Mouse (Mus musculus) midbrain, postnatal 0 days (tissue): ENCODE results near the gene Abhd12b. TPM values are rescaled to one million over a fixed set of nuclear protein-coding genes. Genes with fewer than 3 reads are reported as not detected.

Experiments used
- ATAC-seq: fragments of 200-750 bp; cut with Nextera tagmentation; 2 replicates; pipeline ENCODE4 v1.8.0; 2017; ENCODE audit warnings: moderate number of reproducible peaks, mild to moderate bottlenecking, moderate TSS enrichment, moderate library complexity; ENCODE audit not compliant: low FRiP score
- DNase-seq: peaks from one replicate; pipeline ENCODE4 v3.0.0-alpha.2; 2015; ENCODE audit warnings: low spot score
- H3K27ac ChIP-seq: fragments of 300-500 bp; sonication (generic); 2 replicates; pipeline ENCODE4 v1.5.1; 2014; ENCODE audit warnings: low read depth, mild to moderate bottlenecking, low read length, mixed read lengths
- H3K27me3 ChIP-seq: fragments of 300-500 bp; sonication (generic); 2 replicates; pipeline ENCODE4 v1.6.1; 2014; ENCODE audit warnings: low read length, control low read depth, mixed read lengths; ENCODE audit not compliant: insufficient read depth
- H3K36me3 ChIP-seq: fragments of 300-500 bp; sonication (generic); 2 replicates; pipeline ENCODE4 v1.6.1; 2014; ENCODE audit warnings: low read length, control low read depth, mixed read lengths; ENCODE audit not compliant: insufficient read depth
- H3K4me1 ChIP-seq: fragments of 300-500 bp; sonication (generic); 2 replicates; pipeline ENCODE4 v1.6.1; 2014; ENCODE audit warnings: mild to moderate bottlenecking, control low read depth, antibody characterized with exemption, low read length, mixed read lengths; ENCODE audit not compliant: insufficient read depth
- H3K4me2 ChIP-seq: fragments of 300-500 bp; sonication (generic); 2 replicates; pipeline ENCODE4 v1.6.1; 2014; ENCODE audit warnings: low read depth, mild to moderate bottlenecking, low read length, mixed read lengths; ENCODE audit not compliant: poor library complexity, severe bottlenecking
- H3K4me3 ChIP-seq: fragments of 300-500 bp; sonication (generic); 2 replicates; pipeline ENCODE4 v1.5.1; 2014; ENCODE audit warnings: low read depth, mild to moderate bottlenecking, low read length, moderate library complexity
- H3K9ac ChIP-seq: fragments of 300-500 bp; sonication (generic); replicated peaks from 2 replicates; pipeline ENCODE4 v1.6.1; 2014; ENCODE audit warnings: mild to moderate bottlenecking, low read length, moderate library complexity, mixed read lengths; ENCODE audit not compliant: poor library complexity, severe bottlenecking
- H3K9me3 ChIP-seq: fragments of 300-500 bp; sonication (generic); 2 replicates; pipeline ENCODE4 v1.6.1; 2016; ENCODE audit warnings: low read length, control low read depth
- CTCF ChIP-seq: IDR thresholded peaks from 2 replicates; pipeline ENCODE4 v1.5.1; 2016; ENCODE audit warnings: antibody characterized with exemption, mild to moderate bottlenecking
- WGBS: fragments of 180-500 bp; shearing (Covaris S2); extraction: QIAGEN DNeasy Blood & Tissue Kit; methylation state at CpG from one replicate; pipeline ENCODE4 v1.1.7; 2014; 5-methylcytosine and 5-hydroxymethylcytosine counted together
- polyA plus RNA-seq: library from polyadenylated mRNA; unstranded; fragments of >200 nt; fragmentation: Nextera tagmentation; extraction: Ambion mirVana; gene quantifications from 2 replicates; pipeline ENCODE4 v1.2.1, GENCODE M21; 2015
- total RNA-seq: library from RNA; depleted of rRNA; stranded (reverse); fragments of >200 nt; gene quantifications from 2 replicates; pipeline ENCODE4 v1.2.3, GENCODE M21; 2014

Gene Abhd12b
- total and polyA plus RNA-seq, 2 experiments from 2014 or later: 0.19 TPM; not detected in 1

DNA sequence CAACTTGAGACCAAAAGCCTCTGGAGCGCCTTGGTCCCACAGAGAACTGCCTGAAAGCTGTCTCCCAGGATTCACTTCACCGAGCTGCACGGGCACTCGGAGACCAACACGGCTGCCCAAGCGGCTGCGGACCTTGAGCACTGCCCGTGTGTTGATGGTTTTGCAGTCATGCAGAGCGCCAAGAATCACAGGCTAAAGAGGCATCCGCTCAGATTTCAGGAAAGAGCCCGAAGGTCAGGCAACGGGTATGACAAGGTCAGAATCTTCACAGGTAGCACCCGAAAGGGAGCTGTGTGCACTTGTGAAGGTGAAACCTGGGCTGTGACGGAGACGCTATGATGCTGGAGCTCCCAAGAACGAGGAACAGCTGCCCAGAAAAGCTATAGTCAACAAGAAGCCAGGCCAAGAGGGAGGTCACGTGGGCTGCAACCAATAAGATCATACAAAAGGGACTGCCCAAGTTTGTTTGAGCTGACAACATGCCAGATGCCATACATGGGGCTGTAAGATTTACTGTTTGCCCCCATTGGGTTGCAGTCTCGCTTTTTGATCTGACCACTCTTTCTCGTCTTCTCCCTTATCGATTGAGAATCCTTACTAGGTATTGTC, 19.2 kb upstream of the Abhd12b start:
- Histone ChIP-seq H3K9me3 (no peaks in the 10 kb centered on the region), H3K4me1 (no peaks in the 10 kb centered on the region; the same call in 1 of the 2 replicates), H3K27ac (no peak overlapping the region), H3K4me3 (no peak overlapping the region), H3K36me3 (no peaks in the 10 kb centered on the region), H3K9ac (no peak overlapping the region), H3K27me3 (no peaks in the 10 kb centered on the region), H3K4me2 (no peak overlapping the region)
- DNase-seq: no peak
- 92% methylated on average over 20 of the region's 20 CpGs for WGBS
- no peak for ATAC-seq
- no peak for TF ChIP-seq CTCF

- DNase-seq (no peak), ATAC-seq (no peak)
- Histone ChIP-seq H3K9ac (no peak overlapping the region), H3K4me3 (no peak overlapping the region), H3K27me3 (no peaks in the 10 kb centered on the region), H3K36me3 (no peaks in the 10 kb centered on the region), H3K27ac (no peak overlapping the region), H3K9me3 (no peaks in the 10 kb centered on the region), H3K4me2 (no peak overlapping the region), H3K4me1 (no peaks in the 10 kb centered on the region; the same call in 1 of the 2 replicates)
- no peak for TF ChIP-seq CTCF
- 38% methylated on average over 12 of the region's 12 CpGs for WGBS
Observed at GRCm38 (mm10) chr12:70136185-70136756, 17.7 kb upstream of the Abhd12b start.

DNA sequence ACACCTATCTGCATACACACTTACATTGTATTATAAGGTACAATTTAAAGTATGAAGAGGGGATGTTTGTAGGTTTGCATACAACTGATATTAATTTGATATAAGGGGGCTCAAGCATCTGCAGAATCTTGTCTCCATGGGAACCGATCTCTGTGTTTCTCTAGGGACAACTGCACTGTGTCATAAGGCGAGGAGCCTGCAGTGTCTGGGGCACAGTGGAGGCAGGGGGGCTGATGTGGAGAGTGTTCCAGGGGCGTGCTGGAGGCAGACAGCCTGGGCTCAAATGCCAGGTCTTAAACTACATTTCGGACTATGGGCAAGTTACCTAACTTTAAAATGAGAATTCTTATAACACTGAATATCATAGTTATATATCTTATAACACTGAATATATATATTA, 16.8 kb upstream of the Abhd12b start:
- WGBS: 58% methylated on average over 4 of the region's 4 CpGs

GRCm38 (mm10) chr12:70137626-70138025, 16.3 kb upstream of the Abhd12b start:
- H3K4me2 ChIP-seq: no peak overlapping the region
- no peak overlapping the region for H3K27ac ChIP-seq
- H3K36me3 ChIP-seq: no peaks in the 10 kb centered on the region
- no peak for TF ChIP-seq CTCF
- no peaks in the 10 kb centered on the region for H3K9me3 ChIP-seq
- DNase-seq (no peak), ATAC-seq (no peak)
- H3K27me3 ChIP-seq: no peaks in the 10 kb centered on the region
- no peaks in the 10 kb centered on the region; the same call in 1 of the 2 replicates for H3K4me1 ChIP-seq
- no peak overlapping the region for H3K9ac ChIP-seq
- 77% methylated on average over 9 of the region's 9 CpGs for whole genome bisulfite sequencing
- no peak overlapping the region for H3K4me3 ChIP-seq

More for the DNA sequence above, 16.8 kb upstream of the Abhd12b start:
- H3K9ac ChIP-seq: no peak overlapping the region
- TF ChIP-seq CTCF: no peak
- no peak overlapping the region for H3K27ac ChIP-seq
- H3K4me2 ChIP-seq: no peak overlapping the region
- no peak overlapping the region for H3K4me3 ChIP-seq
- ATAC-seq (no peak), DNase-seq (no peak)
- H3K9me3 ChIP-seq: no peaks in the 10 kb centered on the region
- H3K4me1 ChIP-seq: no peaks in the 10 kb centered on the region; the same call in 1 of the 2 replicates
- H3K36me3 ChIP-seq: no peaks in the 10 kb centered on the region
- no peaks in the 10 kb centered on the region for H3K27me3 ChIP-seq

DNA sequence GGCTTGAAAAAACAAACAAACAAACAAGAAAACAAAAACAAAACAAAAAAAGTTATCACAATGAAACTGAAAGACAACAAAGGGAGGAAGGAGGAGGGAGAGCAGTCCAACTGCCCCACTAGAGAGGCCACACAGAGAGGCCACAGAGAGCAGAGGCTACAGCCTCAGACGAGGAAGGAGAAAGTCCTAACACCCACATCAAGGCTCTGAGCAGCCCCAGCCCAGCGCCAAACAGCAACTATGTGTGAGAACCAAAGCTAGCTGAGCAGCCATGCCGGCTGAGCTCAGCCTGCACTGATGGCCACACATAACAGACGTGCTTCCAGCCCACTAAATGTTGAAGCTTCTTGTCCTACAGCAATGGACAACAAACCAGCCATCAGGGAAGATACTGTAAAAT, 14.1 kb upstream of the Abhd12b start:
- Histone ChIP-seq H3K27ac (no peak overlapping the region), H3K4me3 (no peak overlapping the region), H3K9ac (no peak overlapping the region), H3K27me3 (no peaks in the 10 kb centered on the region), H3K9me3 (no peaks in the 10 kb centered on the region), H3K4me1 (no peaks in the 10 kb centered on the region; the same call in 1 of the 2 replicates), H3K36me3 (no peaks in the 10 kb centered on the region), H3K4me2 (no peak overlapping the region)
- TF ChIP-seq CTCF: no peak
- ATAC-seq (no peak), DNase-seq (no peak)
- WGBS: 74% methylated on average over 4 of the region's 4 CpGs

- H3K4me1 ChIP-seq: no peaks in the 10 kb centered on the region; the same call in 1 of the 2 replicates
- no peak overlapping the region for H3K4me3 ChIP-seq
- H3K27ac ChIP-seq: no peak overlapping the region
- no peak for TF ChIP-seq CTCF
- no peak overlapping the region for H3K4me2 ChIP-seq
- H3K9me3 ChIP-seq: no peaks in the 10 kb centered on the region
- ATAC-seq (no peak), DNase-seq (no peak)
- WGBS: 92% methylated on average over 5 of the region's 5 CpGs
- H3K27me3 ChIP-seq: no peaks in the 10 kb centered on the region
- H3K9ac ChIP-seq: no peak overlapping the region
- H3K36me3 ChIP-seq: no peaks in the 10 kb centered on the region
Observed at GRCm38 (mm10) chr12:70140542-70140941, 13.4 kb upstream of the Abhd12b start.
